Mouse (Mus musculus): ENCODE results near the gene Pram1. TPM values are rescaled to one million over a fixed set of nuclear protein-coding genes. Genes with fewer than 3 reads are reported as not detected.
A peak's percentile ranks its signal among the peaks of the same experiment; 100 is the strongest.

Gene Pram1
- polyA plus RNA-seq, 2 experiments, result 1.6 to 2.8 TPM

DNA sequence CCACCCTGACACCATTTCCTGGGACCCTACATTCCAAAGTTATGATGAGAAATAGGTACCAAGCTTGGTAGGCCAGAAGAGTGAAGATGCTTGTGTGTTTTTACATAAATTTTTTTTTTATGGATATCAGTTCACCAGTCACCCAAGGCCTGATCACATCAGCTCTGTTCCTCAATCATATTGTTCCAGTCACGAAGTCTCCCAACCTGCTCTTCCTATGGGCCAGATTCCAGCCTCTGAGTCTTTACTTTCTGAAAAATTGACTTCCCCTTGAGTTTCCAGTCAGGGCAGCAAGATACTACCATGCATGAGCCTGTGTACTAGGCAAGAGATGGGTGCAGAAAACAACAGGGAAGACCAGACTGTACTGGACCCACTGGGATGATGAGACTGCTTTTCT, 48.9 kb downstream of the Pram1 start, which contains the start of gene Hnrnpm:
Gene Hnrnpm, minus strand, starts transcription at position 101 of the 400 bp plus-strand sequence.
- peak within 1 kb of the TSS; percentile 46 for H3K9ac ChIP-seq (replicated peaks)

More for the DNA sequence above, 48.9 kb downstream of the Pram1 start, which contains the start of gene Hnrnpm:
- WGBS (ENCODE audit: insufficient replicate concordance), result 79% methylated on average over 1 of the region's 1 CpGs
- DNase-seq (ENCODE audit: low read depth in 3 of 3, low spot score in 3 of 3), result no peak
- H3K27me3 ChIP-seq (ENCODE audit: control insufficient read depth, insufficient read depth, low read length), result no peaks in the 10 kb centered on the region
- no peaks in the 10 kb centered on the region for H3K9me3 ChIP-seq (ENCODE audit: control insufficient read depth, low read length)
- TF ChIP-seq EP300 (IDR thresholded peaks at IDR 0.05; ENCODE audit: low read depth) (no peak), CTCF (IDR thresholded peaks at IDR 0.05; ENCODE audit: low read depth) (no peak)
- H3K36me3 ChIP-seq (replicated peaks; ENCODE audit: control insufficient read depth, insufficient read depth, low read depth), result peaks cover 59% of the 10 kb centered on the region
- peak within 1 kb of the TSS; percentile 44 for H3K27ac ChIP-seq
- peaks cover 21 to 25% of the 10 kb centered on the region in 2 experiments for H3K4me1 ChIP-seq (replicated peaks; ENCODE audit: control insufficient read depth in 2 of 2, insufficient read depth in 2 of 2, low read length in 1 of 2)
- ATAC-seq (ENCODE audit: insufficient read depth), result no peak
- peak within 1 kb of the TSS in 1 of 2 experiments; percentile 91; a peak in 2 of 4 replicates for H3K4me3 ChIP-seq (ENCODE audit: insufficient read depth in 1 of 2, low read depth in 2 of 2, low read length in 2 of 2)
- H3K4me2 ChIP-seq (ENCODE audit: low read depth), result peak within 1 kb of the TSS; percentile 79

Other genes with a start within 250 kb of the Pram1 start
- 5.8 and 9.8 TPM in 2 replicates for gene Zfp101, start 243.4 kb upstream of the Pram1 start, polyA plus RNA-seq (2012; rRNA removed)
- gene Zfp101, start 243.4 kb upstream of the Pram1 start, polyA plus RNA-seq (2014; fragmentation: Nextera tagmentation; extraction: Ambion mirVana), result 6.2 and 6.6 TPM in 2 replicates
- 0.02 and 0.04 TPM in 2 replicates for gene Actl9, start 205.2 kb upstream of the Pram1 start, polyA plus RNA-seq (2012; rRNA removed)
- gene Actl9, start 205.2 kb upstream of the Pram1 start, polyA plus RNA-seq (2014; fragmentation: Nextera tagmentation; extraction: Ambion mirVana), result not detected in 2 replicates
- 7.3 and 8.6 TPM in 2 replicates for gene Adamts10, start 113.9 kb upstream of the Pram1 start, polyA plus RNA-seq (2012; rRNA removed)
- gene Adamts10, start 113.9 kb upstream of the Pram1 start, polyA plus RNA-seq (2014; fragmentation: Nextera tagmentation; extraction: Ambion mirVana), result 3.6 and 4.3 TPM in 2 replicates
- gene Myo1f, start 82.3 kb upstream of the Pram1 start, polyA plus RNA-seq (2012; rRNA removed), result 3.2 and 4.5 TPM in 2 replicates
- gene Myo1f, start 82.3 kb upstream of the Pram1 start, polyA plus RNA-seq (2014; fragmentation: Nextera tagmentation; extraction: Ambion mirVana), result 4.7 and 5.9 TPM in 2 replicates
- gene Zfp414, start 9.0 kb upstream of the Pram1 start, polyA plus RNA-seq (2012; rRNA removed), result 22.7 and 28.9 TPM in 2 replicates
- gene Zfp414, start 9.0 kb upstream of the Pram1 start, polyA plus RNA-seq (2014; fragmentation: Nextera tagmentation; extraction: Ambion mirVana), result 24.6 and 26.5 TPM in 2 replicates
- gene Hnrnpm, start 48.8 kb downstream of the Pram1 start, polyA plus RNA-seq (2012; rRNA removed), result 101 and 136 TPM in 2 replicates
- gene Hnrnpm, start 48.8 kb downstream of the Pram1 start, polyA plus RNA-seq (2014; fragmentation: Nextera tagmentation; extraction: Ambion mirVana), result 143 and 164 TPM in 2 replicates
- 162 and 167 TPM in 2 replicates for gene March2, start 80.6 kb downstream of the Pram1 start, polyA plus RNA-seq (2012; rRNA removed)
- 235 and 236 TPM in 2 replicates for gene March2, start 80.6 kb downstream of the Pram1 start, polyA plus RNA-seq (2014; fragmentation: Nextera tagmentation; extraction: Ambion mirVana)
- 91.1 and 101 TPM in 2 replicates for gene Rab11b, start 122.5 kb downstream of the Pram1 start, polyA plus RNA-seq (2012; rRNA removed)
- 62.6 and 74.3 TPM in 2 replicates for gene Rab11b, start 122.5 kb downstream of the Pram1 start, polyA plus RNA-seq (2014; fragmentation: Nextera tagmentation; extraction: Ambion mirVana)
- gene Angptl4, start 143.8 kb downstream of the Pram1 start, polyA plus RNA-seq (2012; rRNA removed), result 6.1 and 6.3 TPM in 2 replicates
- 12.8 and 15.2 TPM in 2 replicates for gene Angptl4, start 143.8 kb downstream of the Pram1 start, polyA plus RNA-seq (2014; fragmentation: Nextera tagmentation; extraction: Ambion mirVana)
- gene Kank3, start 172.5 kb downstream of the Pram1 start, polyA plus RNA-seq (2012; rRNA removed), result 7.1 and 7.6 TPM in 2 replicates
- gene Kank3, start 172.5 kb downstream of the Pram1 start, polyA plus RNA-seq (2014; fragmentation: Nextera tagmentation; extraction: Ambion mirVana), result 7.3 and 7.7 TPM in 2 replicates
- gene Rps28, start 186.5 kb downstream of the Pram1 start, polyA plus RNA-seq (2012; rRNA removed), result 593 and 901 TPM in 2 replicates
- gene Rps28, start 186.5 kb downstream of the Pram1 start, polyA plus RNA-seq (2014; fragmentation: Nextera tagmentation; extraction: Ambion mirVana), result 693 and 702 TPM in 2 replicates
- 146 and 149 TPM in 2 replicates for gene Ndufa7, start 186.5 kb downstream of the Pram1 start, polyA plus RNA-seq (2012; rRNA removed)
- gene Ndufa7, start 186.5 kb downstream of the Pram1 start, polyA plus RNA-seq (2014; fragmentation: Nextera tagmentation; extraction: Ambion mirVana), result 271 and 282 TPM in 2 replicates
- gene Cd320, start 205.0 kb downstream of the Pram1 start, polyA plus RNA-seq (2012; rRNA removed), result 5.2 and 6.7 TPM in 2 replicates
- 16.1 and 16.9 TPM in 2 replicates for gene Cd320, start 205.0 kb downstream of the Pram1 start, polyA plus RNA-seq (2014; fragmentation: Nextera tagmentation; extraction: Ambion mirVana)
- gene Gm7029, start 235.8 kb downstream of the Pram1 start, polyA plus RNA-seq (2012; rRNA removed), result not detected in 2 replicates
- not detected in 2 replicates for gene Gm7029, start 235.8 kb downstream of the Pram1 start, polyA plus RNA-seq (2014; fragmentation: Nextera tagmentation; extraction: Ambion mirVana)

Measured in liver, embryonic 14.5 days (tissue).